Mouse (Mus musculus) embryo, embryonic 11 days (tissue): Measurements from ENCODE around the gene Ccdc85a.
A peak's percentile ranks its signal among the peaks of the same experiment; 100 is the strongest.
"Not testable (repeated sequence)": the region's sequence is repeated elsewhere in the genome, so short reads cannot be mapped to it uniquely, and the experiment has no call there.

Source experiments
- DNase-seq: peaks from one replicate; pipeline ENCODE4 v3.0.0-alpha.2; 2015

The Ccdc85a gene

GRCm38 (mm10) chr11:28422451-28423231, 161.5 kb downstream of the Ccdc85a start:
- no peak for DNase-seq

DNA sequence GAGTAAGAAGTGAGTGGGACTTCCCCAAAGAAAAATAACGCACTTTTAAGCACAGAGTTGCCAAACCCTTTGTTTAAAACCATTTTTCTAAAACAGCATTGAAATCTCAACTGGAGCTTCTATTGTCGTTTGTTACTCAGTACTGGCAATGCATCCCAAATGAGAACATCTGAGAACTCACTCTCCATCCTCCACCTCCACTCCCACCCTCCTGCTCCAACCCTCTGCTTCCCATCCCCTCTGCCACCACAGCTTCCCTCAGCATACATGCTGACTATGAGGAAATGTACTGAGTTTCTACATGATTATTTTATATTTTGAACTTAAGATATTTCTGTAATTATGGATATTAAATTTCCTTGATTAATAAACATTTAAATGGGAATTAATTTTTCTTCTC, 168.3 kb downstream of the Ccdc85a start:
- no peak for DNase-seq

DNA sequence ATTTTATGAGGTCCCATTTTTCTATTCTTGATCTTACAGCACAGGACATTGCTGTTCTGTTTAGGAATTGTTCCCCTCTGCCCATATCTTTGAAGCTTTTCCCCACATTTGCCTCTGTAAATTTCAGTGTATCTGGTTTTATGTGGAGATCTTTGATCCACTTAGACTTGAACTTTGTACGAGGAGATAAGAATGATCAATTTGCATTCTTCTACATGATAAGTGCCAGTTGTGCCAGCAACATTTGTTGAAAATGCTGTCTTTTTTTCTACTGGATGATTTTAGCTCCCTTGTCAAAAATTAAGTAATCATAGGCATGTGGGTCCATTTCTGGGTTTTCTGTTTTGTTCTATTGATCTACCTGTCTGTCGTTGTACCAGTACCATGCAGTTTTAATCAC, 174.2 kb downstream of the Ccdc85a start:
- not testable (repeated sequence) for DNase-seq

- DNase-seq, result no peak
Observed at GRCm38 (mm10) chr11:28397166-28397565, 187.0 kb downstream of the Ccdc85a start.

GRCm38 (mm10) chr11:28375891-28376290, 208.2 kb downstream of the Ccdc85a start:
- DNase-seq, result peak; percentile 4

DNA sequence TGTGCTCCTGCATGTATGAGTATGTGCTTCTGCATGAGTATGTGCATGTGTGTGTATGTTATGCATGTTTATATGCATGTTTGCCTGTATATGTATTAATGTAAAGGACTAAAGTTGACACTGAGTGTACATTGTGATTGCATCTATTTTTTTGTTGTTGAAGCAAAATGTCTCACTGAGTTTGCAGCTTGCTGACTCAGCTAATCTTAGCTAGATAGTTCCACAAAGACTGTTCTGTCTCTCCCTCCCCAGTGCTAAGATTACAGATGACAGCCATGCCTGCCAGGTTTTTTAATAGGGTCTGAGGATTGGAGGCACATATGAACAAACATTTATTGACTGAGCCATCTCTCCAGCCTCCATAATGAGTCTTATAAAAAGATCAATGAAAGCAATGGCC, 209.5 kb downstream of the Ccdc85a start:
- DNase-seq, result no peak

GRCm38 (mm10) chr11:28371381-28371780, 212.7 kb downstream of the Ccdc85a start:
- DNase-seq, result not testable (repeated sequence)

- DNase-seq, result no peak
Observed at GRCm38 (mm10) chr11:28365929-28366244, 218.2 kb downstream of the Ccdc85a start.

DNA sequence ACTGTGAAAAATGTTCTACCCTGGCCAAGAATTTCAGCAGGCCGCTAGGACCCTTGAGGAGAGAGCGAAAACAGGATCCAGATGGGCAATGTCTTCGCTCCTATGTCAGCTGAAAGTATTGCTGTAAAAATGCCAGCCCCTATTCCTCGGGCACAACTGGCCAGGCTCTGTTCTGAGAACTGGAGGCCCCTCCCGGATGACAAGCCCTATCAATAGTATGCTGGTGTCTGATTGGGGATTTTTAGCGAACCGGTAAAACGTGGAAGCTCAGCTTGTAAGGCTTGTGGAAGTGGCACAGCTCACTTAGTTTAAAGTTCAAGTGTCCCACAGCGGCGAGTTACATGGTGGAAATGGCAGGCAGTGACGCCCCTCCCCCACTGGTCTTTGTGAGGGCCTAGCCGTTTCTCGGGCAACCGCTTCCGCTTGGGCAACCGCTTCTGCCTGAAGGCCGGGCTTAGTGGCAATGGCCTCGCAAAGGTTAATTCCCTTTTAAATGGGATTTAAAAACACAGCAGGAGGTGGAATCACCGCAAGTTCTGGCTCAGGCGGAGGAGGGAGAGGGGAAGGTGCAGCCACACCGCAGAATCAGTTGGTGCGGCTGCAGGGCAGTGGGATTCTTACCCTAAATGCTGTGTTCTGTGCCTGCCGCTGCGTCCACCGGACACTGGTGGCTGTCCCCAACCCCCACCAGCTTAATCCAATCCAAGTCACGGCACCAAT, 218.8 kb downstream of the Ccdc85a start:
- peak; percentile 95 for DNase-seq

- DNase-seq, result no peak
Observed at GRCm38 (mm10) chr11:28343465-28343864, 240.7 kb downstream of the Ccdc85a start.

DNA sequence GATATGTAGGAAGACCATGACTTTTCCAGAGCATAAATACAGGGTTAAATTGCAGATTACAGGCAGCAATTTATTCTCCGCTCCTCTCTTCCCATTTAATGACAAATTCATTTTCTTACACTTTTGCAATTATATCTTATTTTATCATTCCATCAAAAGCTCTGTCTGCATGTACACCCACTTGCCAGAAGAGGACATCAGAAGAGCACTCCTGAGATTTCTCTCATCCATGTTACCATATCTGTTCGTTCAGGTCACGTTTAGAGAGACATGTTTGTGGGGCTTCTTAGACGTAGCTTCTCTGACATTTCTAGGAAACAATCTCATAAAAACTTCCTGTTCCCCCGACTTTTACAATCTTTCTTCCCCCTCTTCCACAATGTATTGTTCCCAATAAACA, 242.2 kb downstream of the Ccdc85a start:
- no peak for DNase-seq

DNA sequence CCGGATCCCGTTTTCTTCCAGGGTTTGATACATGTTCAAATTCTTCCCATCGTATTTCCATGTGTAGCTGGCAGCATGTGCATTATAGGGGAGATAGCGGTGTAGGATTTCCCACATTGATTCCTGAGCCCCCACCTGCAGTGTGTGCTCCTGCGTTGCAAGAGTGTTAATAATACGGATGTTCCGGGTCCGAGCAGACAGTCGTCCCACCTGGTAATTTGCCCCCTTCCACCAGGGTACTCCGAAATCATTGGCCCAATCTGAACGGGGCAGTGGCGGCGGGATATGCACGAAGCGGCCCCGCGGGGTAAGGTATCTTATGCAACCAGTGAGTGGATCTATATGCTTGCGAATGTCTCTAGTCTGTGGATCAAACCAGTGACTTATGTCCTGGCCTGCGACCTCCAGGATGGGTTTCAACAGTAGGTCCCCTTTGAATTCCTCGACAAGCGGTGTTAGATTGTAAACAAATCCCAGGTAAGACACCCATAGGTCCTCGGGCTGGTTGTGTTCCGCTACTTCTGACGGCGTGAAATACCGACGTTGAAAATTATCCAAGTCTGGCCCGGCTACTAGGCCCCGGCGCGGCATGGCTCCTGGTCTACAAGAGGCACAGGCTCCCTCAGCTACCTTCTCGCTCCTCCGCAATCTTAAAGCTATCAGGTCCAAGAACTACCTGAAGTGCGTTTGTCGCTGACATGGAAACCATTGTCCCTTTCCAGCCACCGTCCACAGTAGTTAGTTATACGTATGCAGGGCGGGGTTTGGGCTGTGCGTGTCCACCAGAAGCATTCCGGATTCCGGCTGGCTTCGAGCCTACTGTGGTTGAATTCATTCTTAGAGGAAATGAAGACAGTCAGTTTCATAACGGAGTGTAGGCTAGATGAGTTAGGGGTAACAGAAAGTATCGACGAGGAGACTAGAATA, 244.6 kb downstream of the Ccdc85a start, which contains the start of gene Gm6685:
Gene Gm6685 (minus strand): TSS at position 644 of the 927 bp plus-strand sequence.
- DNase-seq, result not testable (repeated sequence)
